Mouse (Mus musculus) liver, embryonic 13.5 days (tissue): ENCODE measurements around the gene Crispld2. TPM values are rescaled to one million over a fixed set of nuclear protein-coding genes. Genes with fewer than 3 reads are reported as not detected.

Experiments used
- ATAC-seq: fragments of 200-750 bp; cut with Nextera tagmentation; 2 replicates; pipeline ENCODE4 v1.8.0; 2017; ENCODE audit warnings: low read depth, mild to moderate bottlenecking, moderate number of reproducible peaks, moderate library complexity
- DNase-seq: peaks from one replicate; pipeline ENCODE4 v3.0.0; 2022
- H3K27ac ChIP-seq: fragments of 300-500 bp; sonication (generic); 2 replicates; pipeline ENCODE4 v1.5.1; 2015; ENCODE audit warnings: moderate library complexity, mild to moderate bottlenecking, inconsistent platforms
- H3K27me3 ChIP-seq: fragments of 300-500 bp; sonication (generic); 2 replicates; pipeline ENCODE4 v1.6.1; 2015; ENCODE audit warnings: mild to moderate bottlenecking, inconsistent platforms
- H3K36me3 ChIP-seq: fragments of 300-500 bp; sonication (generic); 2 replicates; pipeline ENCODE4 v1.6.1; 2015; ENCODE audit warnings: mild to moderate bottlenecking, inconsistent platforms
- H3K4me1 ChIP-seq: fragments of 300-500 bp; sonication (generic); replicated peaks from 2 replicates; pipeline ENCODE4 v1.6.1; 2015; ENCODE audit warnings: inconsistent platforms
- H3K4me2 ChIP-seq: fragments of 300-500 bp; sonication (generic); 2 replicates; pipeline ENCODE4 v1.6.1; 2015; ENCODE audit warnings: inconsistent platforms, mild to moderate bottlenecking, moderate library complexity
- H3K4me3 ChIP-seq: fragments of 300-500 bp; sonication (generic); replicated peaks from 2 replicates; pipeline ENCODE4 v1.5.1; 2015; ENCODE audit warnings: mild to moderate bottlenecking, inconsistent platforms
- H3K9ac ChIP-seq: fragments of 300-500 bp; sonication (generic); 2 replicates; pipeline ENCODE4 v1.6.1; 2015; ENCODE audit warnings: mild to moderate bottlenecking, inconsistent platforms
- H3K9me3 ChIP-seq: fragments of 300-500 bp; sonication (generic); replicated peaks from 2 replicates; pipeline ENCODE4 v1.6.1; 2016; ENCODE audit warnings: inconsistent platforms
- WGBS: fragments of 180-500 bp; shearing (Covaris S2); methylation state at CpG from one replicate; pipeline ENCODE4 v1.1.7; 2015; ENCODE audit not compliant: insufficient replicate concordance; 5-methylcytosine and 5-hydroxymethylcytosine counted together
- polyA plus RNA-seq: library from polyadenylated mRNA; unstranded; fragments of >200 nt; fragmentation: Nextera tagmentation; extraction: Ambion mirVana; gene quantifications from 2 replicates; pipeline ENCODE4 v1.2.1, GENCODE M21; 2015

Gene Crispld2
- polyA plus RNA-seq, 1 experiment from 2014 or later, result 0.74 TPM

DNA sequence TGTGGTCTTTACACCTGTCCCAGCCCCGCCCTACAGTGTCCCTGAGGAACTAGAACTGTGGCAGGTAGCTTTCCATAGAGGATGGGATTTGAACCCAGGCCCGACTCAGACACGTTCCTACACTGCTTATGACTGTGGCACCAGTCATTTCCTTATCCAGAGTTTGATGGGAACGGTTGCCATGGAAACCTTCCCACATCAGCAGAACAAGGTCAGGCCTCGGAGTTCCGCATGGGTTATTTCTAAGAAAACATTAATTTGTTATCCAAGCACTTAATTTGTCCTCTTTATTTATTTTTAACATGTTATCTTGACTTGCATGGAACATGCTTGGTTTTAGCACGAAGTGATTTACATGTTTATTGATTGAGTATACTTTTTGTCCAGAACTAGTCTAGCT, 9.5 kb downstream of the Crispld2 start:
- 57% methylated on average over 7 of the region's 7 CpGs for WGBS
- Histone ChIP-seq H3K27ac (no peak overlapping the region), H3K36me3 (no peaks in the 10 kb centered on the region), H3K27me3 (no peaks in the 10 kb centered on the region; the same call in 1 of the 2 replicates), H3K4me2 (no peak overlapping the region), H3K9ac (no peak overlapping the region), H3K4me1 (no peaks in the 10 kb centered on the region), H3K9me3 (no peaks in the 10 kb centered on the region), H3K4me3 (no peak overlapping the region)
- no peak for DNase-seq
- no peak for ATAC-seq

DNA sequence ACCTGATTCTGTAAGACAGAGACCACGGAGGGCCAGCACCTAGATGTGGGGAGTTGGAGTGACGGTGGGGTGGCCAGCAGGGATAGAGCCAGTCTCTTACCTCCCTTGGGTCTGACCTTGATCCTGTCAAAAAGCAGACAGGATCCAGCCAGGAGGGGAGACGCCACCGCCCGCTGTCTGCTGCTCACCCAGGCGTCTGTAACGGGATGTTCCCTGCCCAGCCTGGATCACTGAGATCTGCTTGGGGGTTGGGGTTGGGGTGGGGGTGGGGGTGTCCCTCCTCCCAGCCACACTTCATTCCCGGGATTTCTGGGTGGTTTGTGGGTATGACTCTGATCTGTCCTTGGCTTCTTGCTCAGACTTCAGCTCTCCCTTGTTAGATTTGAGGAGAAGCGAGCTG, 10.1 kb downstream of the Crispld2 start:
- H3K4me1 ChIP-seq, result no peaks in the 10 kb centered on the region
- H3K36me3 ChIP-seq, result no peaks in the 10 kb centered on the region
- H3K27me3 ChIP-seq, result no peaks in the 10 kb centered on the region; the same call in 1 of the 2 replicates
- H3K27ac ChIP-seq, result no peak overlapping the region
- H3K9ac ChIP-seq, result no peak overlapping the region
- no peaks in the 10 kb centered on the region for H3K9me3 ChIP-seq
- H3K4me2 ChIP-seq, result no peak overlapping the region
- WGBS, result 47% methylated on average over 9 of the region's 9 CpGs
- ATAC-seq, result no peak
- DNase-seq, result no peak
- H3K4me3 ChIP-seq, result no peak overlapping the region

DNA sequence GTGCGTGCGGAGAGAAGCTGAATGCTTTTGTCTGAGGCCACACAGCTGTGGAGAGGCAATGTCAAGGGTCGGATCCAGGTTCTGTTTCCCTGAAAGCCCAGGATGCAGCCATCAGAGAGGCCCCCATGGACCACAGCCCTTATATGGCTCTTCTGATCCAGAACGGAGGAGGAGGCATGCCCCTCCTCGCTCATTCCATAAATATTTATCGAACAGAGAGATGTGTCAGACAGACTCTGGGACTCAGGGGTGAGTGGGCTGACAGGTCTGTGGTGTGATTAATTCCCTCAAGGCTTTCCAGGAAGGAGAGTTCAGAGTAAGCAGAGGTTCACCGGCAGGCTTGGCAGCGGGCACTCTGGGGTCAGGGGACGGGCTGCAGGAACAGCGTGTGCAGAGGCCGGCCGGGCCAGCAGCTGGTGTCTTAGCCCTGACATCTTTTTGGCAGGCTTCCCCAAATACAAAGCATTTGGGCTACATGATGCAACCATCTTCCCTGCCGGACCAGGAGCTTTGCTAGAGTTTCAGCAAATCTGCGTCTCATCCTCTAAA, 12.0 kb downstream of the Crispld2 start:
- DNase-seq, result no peak
- 62% methylated on average over 14 of the region's 14 CpGs for WGBS
- no peak for ATAC-seq
- H3K27ac ChIP-seq, result no peak overlapping the region
- no peaks in the 10 kb centered on the region for H3K9me3 ChIP-seq
- no peaks in the 10 kb centered on the region for H3K4me1 ChIP-seq
- no peaks in the 10 kb centered on the region; the same call in 1 of the 2 replicates for H3K27me3 ChIP-seq
- H3K4me3 ChIP-seq, result no peak overlapping the region
- H3K36me3 ChIP-seq, result no peaks in the 10 kb centered on the region
- no peak overlapping the region for H3K9ac ChIP-seq
- no peak overlapping the region for H3K4me2 ChIP-seq

GRCm38 (mm10) chr8:120004705-120005381, 12.6 kb downstream of the Crispld2 start:
- Histone ChIP-seq H3K9ac (no peak overlapping the region), H3K4me3 (no peak overlapping the region), H3K4me2 (no peak overlapping the region), H3K9me3 (no peaks in the 10 kb centered on the region), H3K4me1 (no peaks in the 10 kb centered on the region), H3K27ac (no peak overlapping the region), H3K36me3 (no peaks in the 10 kb centered on the region), H3K27me3 (no peaks in the 10 kb centered on the region; the same call in 1 of the 2 replicates)
- 62% methylated on average over 2 of the region's 2 CpGs for whole genome bisulfite sequencing
- ATAC-seq (no peak), DNase-seq (no peak)

DNA sequence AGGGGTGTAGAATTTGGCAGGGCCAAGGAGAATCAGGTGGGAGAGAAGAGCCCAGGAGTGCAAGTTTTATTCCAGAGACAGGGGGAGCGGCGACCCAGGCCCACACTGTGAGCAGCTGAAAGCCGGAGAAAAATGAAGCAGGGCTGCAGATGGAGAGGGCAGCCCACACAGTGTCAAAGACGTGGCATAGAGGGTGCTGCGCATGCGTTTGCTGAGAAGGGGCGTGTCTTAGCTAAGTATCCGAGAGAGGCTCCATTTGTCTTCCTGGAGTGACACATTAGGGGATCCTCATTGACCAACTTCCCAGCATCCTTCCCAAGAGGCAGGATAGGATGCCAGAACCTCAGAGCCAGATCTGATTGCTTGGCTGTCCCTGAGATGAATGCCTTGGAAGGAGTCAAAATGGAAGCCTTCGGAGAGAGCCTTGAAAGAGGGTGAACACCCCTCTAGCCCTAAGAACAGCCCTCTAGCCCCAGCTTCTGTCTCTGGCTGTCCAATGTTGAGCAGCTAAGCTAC, 14.5 kb downstream of the Crispld2 start:
- WGBS, result 40% methylated on average over 9 of the region's 9 CpGs
- Histone ChIP-seq H3K4me2 (no peak overlapping the region), H3K4me3 (no peak overlapping the region), H3K4me1 (no peaks in the 10 kb centered on the region), H3K9me3 (no peaks in the 10 kb centered on the region), H3K36me3 (no peaks in the 10 kb centered on the region), H3K9ac (no peak overlapping the region), H3K27ac (no peak overlapping the region), H3K27me3 (no peaks in the 10 kb centered on the region; the same call in 1 of the 2 replicates)
- ATAC-seq, result no peak
- DNase-seq, result no peak

DNA sequence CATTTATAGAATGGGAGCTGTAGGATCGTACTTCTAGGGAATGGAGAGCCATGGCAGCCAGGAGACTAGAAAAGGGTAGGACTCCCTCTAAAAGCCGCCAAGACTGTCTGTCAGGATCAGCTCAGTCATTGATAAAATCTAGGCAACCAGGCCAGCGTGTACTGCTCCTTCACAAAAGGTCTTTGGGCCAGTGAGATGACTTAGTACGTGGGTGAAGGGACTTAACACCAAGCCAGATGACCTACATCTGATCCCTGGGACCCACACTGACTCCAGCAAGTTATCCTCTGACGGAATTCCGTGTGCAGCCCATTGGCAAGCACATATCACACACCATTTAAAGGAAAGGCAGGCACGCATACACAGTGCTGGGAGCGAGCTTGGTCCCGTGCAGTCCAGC, 14.9 kb downstream of the Crispld2 start:
- Histone ChIP-seq H3K4me1 (no peaks in the 10 kb centered on the region), H3K9me3 (no peaks in the 10 kb centered on the region), H3K27me3 (no peaks in the 10 kb centered on the region; the same call in 1 of the 2 replicates), H3K4me2 (no peak overlapping the region), H3K36me3 (no peaks in the 10 kb centered on the region), H3K9ac (no peak overlapping the region), H3K4me3 (no peak overlapping the region), H3K27ac (no peak overlapping the region)
- WGBS, result 55% methylated on average over 9 of the region's 9 CpGs
- DNase-seq, result no peak
- ATAC-seq, result no peak

DNA sequence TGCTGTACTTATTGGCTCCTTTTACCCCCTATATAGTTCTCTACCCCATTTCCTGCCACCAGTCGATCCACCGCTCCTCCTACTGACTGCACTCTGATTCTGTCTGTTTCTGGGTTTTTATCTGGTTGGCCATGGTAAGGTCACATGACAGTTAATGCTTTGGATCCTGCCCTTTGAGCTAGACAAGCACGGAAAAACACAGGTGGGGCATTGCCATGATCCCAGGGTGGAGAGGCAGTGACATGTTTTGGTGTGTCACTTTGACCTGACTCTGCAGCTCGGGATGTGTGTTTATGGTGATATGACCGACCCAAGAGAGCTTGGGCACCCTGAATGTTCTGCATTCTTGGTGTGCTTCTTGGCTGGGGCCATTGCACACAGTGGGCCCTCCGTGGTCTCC, 17.0 kb downstream of the Crispld2 start:
- no peaks in the 10 kb centered on the region for H3K9me3 ChIP-seq
- no peak overlapping the region for H3K4me3 ChIP-seq
- H3K27me3 ChIP-seq, result peaks cover 3% of the 10 kb centered on the region; the same call in 1 of the 2 replicates
- no peak for DNase-seq
- no peak overlapping the region for H3K27ac ChIP-seq
- H3K36me3 ChIP-seq, result no peaks in the 10 kb centered on the region
- H3K9ac ChIP-seq, result no peak overlapping the region
- H3K4me2 ChIP-seq, result no peak overlapping the region
- no peaks in the 10 kb centered on the region for H3K4me1 ChIP-seq
- no peak for ATAC-seq
- WGBS, result 50% methylated on average over 6 of the region's 6 CpGs

DNA sequence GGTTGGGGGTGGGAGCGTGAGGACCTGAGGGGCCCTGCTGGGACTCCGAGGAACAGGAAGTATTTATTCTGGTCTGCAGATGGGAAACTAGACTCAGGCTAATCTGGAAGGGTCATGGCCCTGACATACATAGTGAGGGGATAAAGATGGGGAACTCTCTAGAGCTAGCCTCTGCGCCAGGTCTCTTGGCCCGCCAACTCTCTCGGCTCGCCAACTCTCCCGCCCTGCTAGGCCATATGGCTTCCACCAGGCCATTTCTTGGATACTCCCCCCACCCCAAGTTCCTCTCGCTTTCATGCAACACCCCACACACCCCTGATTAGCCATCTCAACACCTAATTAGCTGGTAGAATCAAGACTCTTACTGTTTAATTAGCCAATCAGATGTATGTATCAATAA, 20.3 kb downstream of the Crispld2 start:
- WGBS, result 59% methylated on average over 8 of the region's 8 CpGs
- no peak overlapping the region for H3K27ac ChIP-seq
- no peak overlapping the region for H3K4me2 ChIP-seq
- ATAC-seq (no peak), DNase-seq (no peak)
- H3K4me1 ChIP-seq, result peaks cover 4% of the 10 kb centered on the region; the same call in 1 of the 2 replicates
- H3K4me3 ChIP-seq, result no peak overlapping the region
- no peak overlapping the region for H3K9ac ChIP-seq
- H3K9me3 ChIP-seq, result no peaks in the 10 kb centered on the region
- H3K36me3 ChIP-seq, result no peaks in the 10 kb centered on the region
- 0 out of 2 replicates have a peak, but pooled peaks cover 3% of the 10 kb centered on the region for H3K27me3 ChIP-seq

- WGBS, result 29% methylated on average over 9 of the region's 9 CpGs
- ATAC-seq (no peak), DNase-seq (peak; percentile 17)
- Histone ChIP-seq H3K9ac (no peak overlapping the region), H3K27me3 (0 out of 2 replicates have a peak, but pooled peaks cover 3% of the 10 kb centered on the region), H3K27ac (no peak overlapping the region), H3K9me3 (no peaks in the 10 kb centered on the region), H3K4me2 (no peak overlapping the region), H3K4me3 (no peak overlapping the region), H3K4me1 (peaks cover 4% of the 10 kb centered on the region; the same call in 1 of the 2 replicates), H3K36me3 (no peaks in the 10 kb centered on the region)
Measured at GRCm38 (mm10) chr8:120012927-120013326, 20.7 kb downstream of the Crispld2 start.

DNA sequence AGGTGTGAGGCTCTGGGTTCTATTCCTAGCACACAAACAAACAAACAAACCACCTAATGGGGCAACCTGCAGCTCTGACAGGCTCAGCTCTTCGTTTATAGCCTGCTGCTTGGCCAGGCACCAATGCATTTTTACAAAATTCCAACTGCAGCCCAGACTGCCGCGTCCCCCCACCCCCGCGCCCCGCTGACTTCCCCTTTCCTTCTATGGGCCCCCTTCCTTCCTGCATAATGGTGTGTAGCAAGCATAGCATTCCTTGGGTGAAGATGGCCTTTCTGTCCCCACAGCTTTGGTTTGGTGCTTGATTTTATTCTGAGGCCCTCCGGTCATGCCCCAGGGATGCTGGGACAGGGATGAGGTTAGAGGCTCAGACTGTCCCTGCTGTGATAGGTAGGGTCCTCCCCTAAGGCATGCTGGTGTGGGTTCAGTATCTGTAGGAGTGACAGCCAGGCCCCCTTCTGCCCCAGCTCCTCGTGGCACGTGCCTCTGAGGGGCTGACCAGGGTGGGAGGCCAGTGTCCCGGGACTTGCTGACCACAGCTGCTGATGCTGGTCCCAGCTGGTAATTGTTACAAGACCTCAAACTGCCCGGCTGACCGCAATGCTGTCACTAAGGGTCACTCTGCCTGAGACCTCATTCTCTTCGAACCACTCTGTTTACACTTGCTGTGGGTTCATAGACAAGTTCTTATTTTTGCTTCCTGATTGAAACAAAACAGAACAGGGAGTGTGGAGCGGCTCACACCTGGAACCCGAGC, 22.2 kb downstream of the Crispld2 start:
- H3K9ac ChIP-seq, result no peak overlapping the region
- H3K9me3 ChIP-seq, result no peaks in the 10 kb centered on the region
- H3K4me1 ChIP-seq, result peaks cover 4% of the 10 kb centered on the region; the same call in 1 of the 2 replicates
- H3K36me3 ChIP-seq, result no peaks in the 10 kb centered on the region
- 23% methylated on average over 15 of the region's 15 CpGs for WGBS
- H3K4me3 ChIP-seq, result no peak overlapping the region
- H3K27ac ChIP-seq, result no peak overlapping the region
- no peak overlapping the region for H3K4me2 ChIP-seq
- no peak for DNase-seq
- ATAC-seq, result no peak
- 0 out of 2 replicates have a peak, but pooled peaks cover 3% of the 10 kb centered on the region for H3K27me3 ChIP-seq

- H3K4me2 ChIP-seq, result no peak overlapping the region
- H3K9me3 ChIP-seq, result no peaks in the 10 kb centered on the region
- 65% methylated on average over 8 of the region's 8 CpGs for WGBS
- no peak for ATAC-seq
- peaks cover 4% of the 10 kb centered on the region; the same call in 1 of the 2 replicates for H3K4me1 ChIP-seq
- DNase-seq, result no peak
- H3K4me3 ChIP-seq, result no peak overlapping the region
- H3K27ac ChIP-seq, result no peak overlapping the region
- no peak overlapping the region for H3K9ac ChIP-seq
- 0 out of 2 replicates have a peak, but pooled peaks cover 3% of the 10 kb centered on the region for H3K27me3 ChIP-seq
- no peaks in the 10 kb centered on the region for H3K36me3 ChIP-seq
Measured at GRCm38 (mm10) chr8:120015916-120016315, 23.7 kb downstream of the Crispld2 start.
